Mouse (Mus musculus) neural tube, embryonic 12.5 days (tissue): ENCODE results near the gene Hist1h1t. TPM values are rescaled to one million over a fixed set of nuclear protein-coding genes. Genes with fewer than 3 reads are reported as not detected.
A peak's percentile ranks its signal among the peaks of the same experiment; 100 is the strongest.
"Not testable (repeated sequence)": the region's sequence is repeated elsewhere in the genome, so short reads cannot be mapped to it uniquely, and the experiment has no call there.

ENCODE experiments used
- ATAC-seq: fragments of 200-750 bp; cut with Nextera tagmentation; 2 replicates; pipeline ENCODE4 v1.8.0; 2017; ENCODE audit warnings: low read depth, mild to moderate bottlenecking, moderate TSS enrichment, moderate library complexity; ENCODE audit not compliant: low FRiP score
- H3K27ac ChIP-seq: fragments of 300-500 bp; sonication (generic); 2 replicates; pipeline ENCODE4 v1.5.1; 2016
- H3K27me3 ChIP-seq: fragments of 300-500 bp; sonication (generic); replicated peaks from 2 replicates; pipeline ENCODE4 v1.6.1; 2016; ENCODE audit warnings: mild to moderate bottlenecking
- H3K36me3 ChIP-seq: fragments of 300-500 bp; sonication (generic); 2 replicates; pipeline ENCODE4 v1.6.1; 2016; ENCODE audit warnings: mild to moderate bottlenecking
- H3K4me1 ChIP-seq: fragments of 300-500 bp; sonication (generic); 2 replicates; pipeline ENCODE4 v1.6.1; 2016
- H3K4me2 ChIP-seq: fragments of 300-500 bp; sonication (generic); replicated peaks from 2 replicates; pipeline ENCODE4 v1.6.1; 2016; ENCODE audit warnings: mild to moderate bottlenecking
- H3K4me3 ChIP-seq: fragments of 300-500 bp; sonication (generic); 2 replicates; pipeline ENCODE4 v1.5.1; 2016
- H3K9ac ChIP-seq: fragments of 300-500 bp; sonication (generic); 2 replicates; pipeline ENCODE4 v1.6.1; 2016; ENCODE audit warnings: mild to moderate bottlenecking
- H3K9me3 ChIP-seq: fragments of 300-500 bp; sonication (generic); 2 replicates; pipeline ENCODE4 v1.6.1; 2016; ENCODE audit warnings: mild to moderate bottlenecking
- WGBS: fragments of 180-500 bp; shearing (Covaris S2); methylation state at CpG from one replicate; pipeline ENCODE4 v1.1.7; 2016; 5-methylcytosine and 5-hydroxymethylcytosine counted together
- polyA plus RNA-seq: library from polyadenylated mRNA; unstranded; fragments of >200 nt; fragmentation: Nextera tagmentation; extraction: Ambion mirVana; gene quantifications from 2 replicates; pipeline ENCODE4 v1.2.1, GENCODE M21; 2016

Gene Hist1h1t
- polyA plus RNA-seq, 1 experiment from 2014 or later = not detected

DNA sequence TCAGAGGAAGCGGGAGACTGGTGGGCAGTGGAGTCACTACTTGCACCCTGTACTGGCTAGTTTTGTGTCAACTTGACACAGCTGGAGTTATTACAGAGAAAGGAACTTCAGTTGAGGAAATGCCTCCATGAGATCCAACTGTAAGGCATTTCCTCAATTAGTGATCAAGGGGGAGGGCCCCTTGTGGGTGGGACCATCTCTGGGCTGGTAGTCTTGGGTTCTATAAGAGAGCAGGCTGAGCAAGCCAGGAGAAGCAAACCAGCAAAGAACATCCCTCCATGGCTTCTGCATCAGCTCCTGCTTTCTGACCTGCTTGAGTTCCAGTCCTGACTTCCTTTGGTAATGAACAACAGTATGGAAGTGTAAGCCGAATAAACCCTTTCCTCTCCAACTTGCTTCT is 7.2 kb downstream of the Hist1h1t start:
- not testable (repeated sequence) for H3K4me2 ChIP-seq, H3K36me3 ChIP-seq, ATAC-seq, H3K27me3 ChIP-seq, H3K4me1 ChIP-seq, H3K9me3 ChIP-seq, H3K4me3 ChIP-seq, H3K27ac ChIP-seq, H3K9ac ChIP-seq
- WGBS = 92% methylated on average over 2 of the region's 2 CpGs

DNA sequence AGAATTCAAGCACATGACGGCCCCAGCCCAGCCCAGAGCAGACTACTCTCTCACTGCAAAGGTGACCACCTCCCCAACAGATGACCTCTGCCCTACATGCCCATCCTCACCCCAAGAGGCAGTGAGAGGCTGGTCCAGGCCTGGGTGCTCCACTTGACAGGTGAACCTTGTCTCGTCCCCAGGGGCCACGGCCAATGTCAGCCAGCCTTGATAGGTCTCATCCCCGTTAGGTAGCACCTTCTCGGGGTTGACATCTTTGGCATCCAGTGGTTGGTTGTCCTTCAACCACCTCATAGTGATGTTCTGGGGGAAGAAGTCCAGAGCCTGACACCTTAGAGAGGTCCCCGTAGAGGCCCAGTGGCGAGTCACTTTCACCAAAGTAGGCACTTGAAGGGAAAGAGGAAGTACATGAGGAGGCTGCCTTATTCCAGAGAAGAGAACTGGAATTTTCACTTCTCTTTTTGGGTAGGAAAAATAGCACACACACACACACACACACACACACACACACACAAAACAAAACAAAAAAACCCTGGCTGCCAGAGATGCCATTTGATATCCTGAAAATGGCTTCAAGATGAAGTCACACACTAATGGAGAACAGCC is 10.2 kb downstream of the Hist1h1t start:
- Histone ChIP-seq H3K4me1 (peaks cover 11% of the 10 kb centered on the region; the same call in 1 of the 2 replicates), H3K4me2 (no peak overlapping the region), H3K27me3 (no peaks in the 10 kb centered on the region), H3K36me3 (no peaks in the 10 kb centered on the region), H3K9me3 (no peaks in the 10 kb centered on the region), H3K4me3 (no peak overlapping the region), H3K27ac (no peak overlapping the region), H3K9ac (no peak overlapping the region)
- no peak for ATAC-seq
- 88% methylated on average over 7 of the region's 7 CpGs for WGBS

DNA sequence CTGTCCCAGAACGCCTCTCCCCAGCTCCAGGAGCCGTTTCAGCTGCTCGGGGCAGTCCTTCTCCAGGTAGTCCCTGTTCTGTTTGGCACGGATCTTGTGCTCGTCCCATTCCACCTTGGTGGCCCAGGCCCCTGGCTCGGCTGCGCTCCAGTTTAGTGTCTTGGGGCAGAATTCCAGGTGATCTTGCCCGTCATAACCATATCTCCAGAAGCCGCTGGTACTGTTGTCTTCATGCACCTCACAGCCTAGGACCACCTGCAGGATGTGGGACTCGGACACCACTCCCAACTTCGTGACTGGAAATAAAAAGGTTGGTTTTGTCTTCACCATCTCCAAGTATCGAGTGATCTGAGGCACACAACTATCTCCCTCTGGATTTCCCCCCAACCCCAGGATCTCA is 11.2 kb downstream of the Hist1h1t start:
- no peaks in the 10 kb centered on the region for H3K9me3 ChIP-seq
- no peak for ATAC-seq
- no peaks in the 10 kb centered on the region for H3K36me3 ChIP-seq
- H3K27ac ChIP-seq = no peak overlapping the region
- WGBS = 94% methylated on average over 12 of the region's 12 CpGs
- no peak overlapping the region for H3K9ac ChIP-seq
- no peaks in the 10 kb centered on the region for H3K27me3 ChIP-seq
- H3K4me2 ChIP-seq = no peak overlapping the region
- H3K4me3 ChIP-seq = no peak overlapping the region
- H3K4me1 ChIP-seq = peaks cover 11% of the 10 kb centered on the region; the same call in 1 of the 2 replicates

DNA sequence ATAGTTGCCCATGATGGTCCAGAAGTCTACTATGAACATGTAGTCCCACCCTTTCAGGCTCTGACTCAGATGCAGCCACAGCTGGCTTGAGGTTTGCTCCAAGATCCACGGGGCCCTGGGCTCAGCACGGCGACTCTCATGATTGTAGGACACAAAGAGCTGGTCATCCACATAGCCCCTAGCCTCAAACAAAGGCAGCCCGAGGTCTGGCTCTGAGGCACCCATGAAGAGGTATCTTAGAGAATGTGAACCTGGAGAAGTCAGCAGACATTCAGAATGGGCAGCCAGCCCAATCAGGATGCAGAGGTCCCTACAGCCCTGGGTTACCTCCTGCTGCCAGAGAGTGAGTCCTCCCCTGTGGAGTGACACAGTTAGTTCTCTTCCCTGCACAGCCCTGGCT is 12.4 kb downstream of the Hist1h1t start:
- Histone ChIP-seq H3K36me3 (no peaks in the 10 kb centered on the region), H3K9ac (no peak overlapping the region), H3K4me1 (peaks cover 11% of the 10 kb centered on the region; the same call in 1 of the 2 replicates), H3K27me3 (no peaks in the 10 kb centered on the region), H3K9me3 (no peaks in the 10 kb centered on the region), H3K4me3 (no peak overlapping the region), H3K27ac (no peak overlapping the region), H3K4me2 (no peak overlapping the region)
- ATAC-seq = no peak
- WGBS = 79% methylated on average over 4 of the region's 4 CpGs

DNA sequence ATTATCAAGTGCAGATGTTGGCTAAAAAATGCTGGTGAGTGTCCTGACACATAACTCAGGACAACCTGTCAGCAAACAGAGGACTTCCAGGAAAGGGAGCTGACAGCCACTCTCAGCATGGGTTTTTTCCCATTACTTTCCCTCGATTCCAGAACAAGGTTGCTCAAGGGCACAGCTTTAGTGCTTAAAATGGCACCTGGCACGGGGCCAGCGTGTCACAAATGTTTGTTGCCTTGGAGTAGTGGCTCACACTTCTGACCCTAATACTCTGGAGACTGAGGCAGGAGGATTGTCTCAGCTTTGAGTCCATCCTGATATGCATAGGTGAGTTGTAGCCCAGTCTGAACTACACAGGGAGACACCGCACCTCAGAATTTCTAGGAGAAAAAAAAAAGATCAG is 13.0 kb downstream of the Hist1h1t start:
- H3K9me3 ChIP-seq = no peaks in the 10 kb centered on the region
- no peak for ATAC-seq
- 79% methylated on average over 4 of the region's 4 CpGs for WGBS
- no peak overlapping the region for H3K4me2 ChIP-seq
- H3K9ac ChIP-seq = no peak overlapping the region
- H3K4me1 ChIP-seq = peaks cover 11% of the 10 kb centered on the region; the same call in 1 of the 2 replicates
- H3K4me3 ChIP-seq = no peak overlapping the region
- H3K27ac ChIP-seq = no peak overlapping the region
- no peaks in the 10 kb centered on the region for H3K36me3 ChIP-seq
- H3K27me3 ChIP-seq = no peaks in the 10 kb centered on the region

DNA sequence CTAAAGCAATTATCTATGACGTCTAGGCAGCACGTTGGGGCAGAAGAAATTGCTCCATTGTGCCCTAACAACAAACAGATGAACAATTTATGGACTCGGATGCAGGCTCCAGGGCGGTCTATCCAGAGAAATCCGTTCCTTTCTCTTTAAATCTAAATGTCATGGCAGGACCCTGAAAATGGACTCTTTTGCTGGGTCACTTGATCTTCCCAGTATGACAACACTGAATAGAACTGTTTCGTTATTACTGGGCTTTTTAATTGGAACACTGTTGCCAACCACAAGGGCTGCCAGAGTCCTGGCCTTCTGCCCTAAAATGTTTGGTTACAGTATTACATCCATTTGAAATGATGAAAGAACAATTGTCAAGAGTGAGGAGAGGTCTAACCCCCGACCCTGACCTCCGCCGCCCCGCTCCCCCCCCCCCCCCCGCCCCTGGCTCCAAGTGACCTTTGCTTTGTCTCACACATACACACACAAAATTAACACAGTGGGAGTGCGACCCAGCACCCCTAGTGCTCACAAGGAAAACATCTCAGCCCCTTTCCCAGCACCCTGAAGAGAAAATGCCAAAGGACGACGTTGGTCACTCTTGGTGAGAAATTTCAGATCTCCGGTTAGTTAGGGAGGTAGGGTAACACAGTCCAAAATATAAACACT is 14.2 kb downstream of the Hist1h1t start:
- 14% methylated on average over 15 of the region's 15 CpGs for WGBS
- H3K4me1 ChIP-seq = peaks cover 11% of the 10 kb centered on the region; the same call in 1 of the 2 replicates
- H3K36me3 ChIP-seq = no peaks in the 10 kb centered on the region
- no peaks in the 10 kb centered on the region for H3K27me3 ChIP-seq
- peak overlapping the region; percentile 67 for H3K4me2 ChIP-seq
- peak overlapping the region; percentile 29 for H3K4me3 ChIP-seq
- no peaks in the 10 kb centered on the region for H3K9me3 ChIP-seq
- peak overlapping the region; percentile 52 for H3K9ac ChIP-seq
- no peak overlapping the region for H3K27ac ChIP-seq
- ATAC-seq = peak; percentile 9; the same call in 1 of the 2 replicates

DNA sequence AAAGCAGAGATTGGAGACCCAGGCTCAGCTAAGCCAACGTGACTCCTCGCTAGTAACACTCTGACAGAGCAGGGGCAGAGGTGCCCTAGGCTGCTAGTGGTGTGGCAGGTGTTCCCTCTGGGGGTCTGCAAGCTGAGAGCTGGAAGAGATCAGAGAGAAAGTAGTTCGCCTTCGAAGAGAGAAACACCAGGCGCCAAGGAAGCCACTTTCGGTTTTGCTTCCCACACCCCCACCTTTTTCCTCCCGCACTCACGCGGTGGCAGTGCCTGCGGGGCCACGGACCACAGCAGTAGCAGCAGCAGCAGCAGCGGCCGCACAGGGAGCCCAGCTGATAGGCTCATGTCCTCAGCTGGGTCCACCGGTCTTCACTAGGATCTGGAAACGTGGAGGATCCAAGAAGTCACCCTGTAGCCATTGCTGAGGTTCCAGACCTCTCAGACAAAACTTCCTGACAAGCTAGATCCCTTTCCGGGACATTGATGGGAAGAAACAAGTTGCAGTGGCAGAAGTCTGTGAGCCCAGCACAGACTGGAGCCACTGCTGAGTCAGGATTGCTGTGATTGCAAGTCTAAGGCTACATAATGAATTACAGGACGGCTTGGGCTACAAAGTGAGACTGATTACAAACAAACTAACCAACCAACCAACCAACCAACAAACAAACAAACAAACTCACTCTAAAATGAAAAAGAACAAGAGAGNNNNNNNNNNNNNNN is 14.9 kb downstream of the Hist1h1t start, which contains the start of gene Hfe:
Hfe (minus strand) TSS at position 481 of the 716 bp plus-strand sequence.
- Histone ChIP-seq H3K27ac (no peak within 1 kb of the TSS), H3K36me3 (no peaks in the 10 kb centered on the region), H3K27me3 (no peaks in the 10 kb centered on the region), H3K4me3 (peak within 1 kb of the TSS; percentile 29), H3K9me3 (no peaks in the 10 kb centered on the region), H3K4me1 (peaks cover 11% of the 10 kb centered on the region; the same call in 1 of the 2 replicates), H3K9ac (peak within 1 kb of the TSS; percentile 52), H3K4me2 (peak within 1 kb of the TSS; percentile 67)
- 3% methylated on average over 17 of the region's 17 CpGs for WGBS
- ATAC-seq = peak; percentile 63; the same call in 1 of the 2 replicates

DNA sequence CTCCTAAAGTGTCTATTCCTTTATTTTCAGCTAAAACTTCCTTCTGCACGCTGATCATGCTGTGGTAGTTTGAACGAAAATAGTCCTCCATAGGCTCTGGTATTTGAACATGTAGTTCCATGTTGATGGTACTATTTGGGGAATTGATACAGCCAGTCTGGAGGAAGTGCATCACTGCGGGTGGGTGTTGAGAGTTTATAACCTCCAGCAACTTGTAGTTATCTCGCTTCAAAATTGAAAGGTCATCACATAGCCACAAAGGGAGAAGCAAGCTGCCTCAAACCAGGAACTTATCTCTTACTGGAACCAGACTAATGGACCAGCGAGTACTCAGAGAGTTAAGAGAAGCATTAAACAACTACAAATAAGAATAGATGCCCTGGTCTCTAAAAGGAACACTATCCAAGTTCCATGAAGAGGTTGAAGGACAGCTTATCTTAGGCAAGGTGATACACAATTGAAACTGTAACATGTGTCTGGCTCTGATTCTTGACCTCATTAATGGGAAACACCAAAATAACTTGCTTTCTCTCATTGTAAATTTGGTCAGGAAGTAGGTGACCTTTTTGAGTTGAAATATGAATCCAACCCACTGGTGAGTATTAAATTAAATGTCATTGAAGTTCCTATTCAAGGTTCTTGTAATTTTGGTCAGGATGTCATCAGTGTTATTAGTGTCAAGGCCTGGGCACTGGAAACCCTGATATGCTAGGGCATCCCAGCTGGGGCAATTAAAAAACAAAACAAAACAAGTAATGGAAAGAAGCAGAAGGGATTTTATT is 20.8 kb downstream of the Hist1h1t start:
- Histone ChIP-seq H3K9ac (no peak overlapping the region), H3K27me3 (no peaks in the 10 kb centered on the region), H3K4me2 (no peak overlapping the region), H3K9me3 (no peaks in the 10 kb centered on the region), H3K4me3 (no peak overlapping the region), H3K36me3 (no peaks in the 10 kb centered on the region), H3K4me1 (no peaks in the 10 kb centered on the region), H3K27ac (no peak overlapping the region)
- no peak for ATAC-seq
- 88% methylated on average over 5 of the region's 5 CpGs for whole genome bisulfite sequencing

DNA sequence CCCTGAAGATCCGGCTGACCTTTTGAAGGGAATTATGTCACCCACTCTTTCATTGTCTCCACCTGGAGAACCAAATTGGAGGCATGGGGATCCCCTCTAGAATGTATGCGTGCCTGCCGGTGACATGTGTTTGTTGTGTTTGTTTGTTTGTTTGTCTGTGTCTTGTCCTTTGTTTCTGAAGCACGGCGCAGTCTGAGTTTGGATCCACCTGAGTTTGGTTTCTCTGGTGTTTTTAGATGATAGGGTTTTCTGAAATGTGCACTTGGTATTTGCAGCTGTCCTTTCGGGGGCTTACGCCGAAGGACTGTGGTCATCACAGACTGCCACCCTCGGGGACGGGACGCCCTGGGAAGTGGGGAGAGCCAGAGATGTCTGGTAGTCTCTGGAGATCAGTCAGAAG is 21.6 kb downstream of the Hist1h1t start:
- Histone ChIP-seq H3K36me3 (no peaks in the 10 kb centered on the region), H3K9ac (no peak overlapping the region), H3K27me3 (no peaks in the 10 kb centered on the region), H3K9me3 (no peaks in the 10 kb centered on the region), H3K4me1 (no peaks in the 10 kb centered on the region), H3K4me2 (no peak overlapping the region), H3K4me3 (no peak overlapping the region), H3K27ac (no peak overlapping the region)
- ATAC-seq = no peak
- 62% methylated on average over 11 of the region's 11 CpGs for WGBS

DNA sequence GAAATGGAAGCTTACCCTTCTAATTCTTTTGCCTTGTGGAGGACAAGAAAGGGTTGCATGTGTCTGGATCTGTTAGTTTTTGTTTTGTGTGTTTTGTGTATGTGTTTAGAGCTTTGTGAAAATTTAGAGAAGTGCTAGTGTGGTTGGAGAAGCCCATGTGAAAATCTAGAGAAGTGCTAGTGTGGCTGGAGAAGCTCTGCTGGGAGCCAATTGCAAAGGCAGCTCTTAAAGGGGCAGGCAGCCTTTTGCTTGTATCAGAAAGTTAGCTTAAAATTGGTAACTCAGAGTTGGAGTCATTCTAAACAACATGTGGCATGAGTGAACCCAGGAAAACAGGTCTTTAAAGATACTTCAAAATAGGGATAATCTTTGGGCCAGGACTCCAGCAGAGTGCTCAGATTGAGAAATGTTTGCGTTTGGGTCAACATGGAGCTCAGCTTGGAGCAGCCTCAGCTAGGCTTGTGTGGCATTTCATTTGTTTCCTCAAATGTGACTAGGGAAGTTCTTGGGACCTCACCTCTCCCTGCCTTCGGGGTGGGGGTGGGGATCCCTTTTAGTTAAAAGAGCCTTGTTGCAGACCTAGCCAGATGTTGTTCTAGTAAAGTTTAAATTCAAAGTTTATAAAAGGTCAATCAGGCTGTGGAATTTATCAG is 22.1 kb downstream of the Hist1h1t start:
- H3K36me3 ChIP-seq, H3K27me3 ChIP-seq, H3K4me2 ChIP-seq, H3K9ac ChIP-seq, H3K27ac ChIP-seq, H3K4me3 ChIP-seq, ATAC-seq, H3K9me3 ChIP-seq, H3K4me1 ChIP-seq: not testable (repeated sequence)
- WGBS = 19% methylated on average over 2 of the region's 2 CpGs

DNA sequence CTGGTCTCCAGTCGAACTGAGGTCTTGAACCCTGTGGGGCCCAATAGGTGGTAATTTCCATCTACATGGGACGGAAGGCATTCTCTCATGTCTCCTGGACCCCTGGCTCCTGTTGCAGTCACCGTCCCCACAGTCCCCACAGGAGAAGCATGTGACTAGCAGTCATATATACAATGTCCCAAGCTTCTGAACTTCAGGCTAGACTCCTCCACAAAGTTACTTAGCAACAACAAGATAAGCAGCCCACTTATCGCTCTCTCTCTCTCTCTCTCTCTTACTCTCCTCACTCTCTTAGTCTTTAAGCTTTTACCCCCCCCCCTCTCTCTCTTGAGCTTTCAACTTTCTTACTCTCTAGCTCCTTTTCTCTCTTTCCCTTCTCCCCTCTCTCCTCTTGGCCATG is 28.6 kb downstream of the Hist1h1t start:
- Histone ChIP-seq H3K4me2 (no peak overlapping the region), H3K9ac (no peak overlapping the region), H3K27me3 (no peaks in the 10 kb centered on the region), H3K27ac (no peak overlapping the region), H3K4me3 (no peak overlapping the region), H3K4me1 (no peaks in the 10 kb centered on the region), H3K9me3 (no peaks in the 10 kb centered on the region), H3K36me3 (no peaks in the 10 kb centered on the region)
- 89% methylated on average over 4 of the region's 4 CpGs for WGBS
- ATAC-seq = no peak
